Mouse (Mus musculus): ENCODE results near the gene Sept1. TPM values are rescaled to one million over a fixed set of nuclear protein-coding genes. Genes with fewer than 3 reads are reported as not detected.

The Sept1 gene
- polyA plus RNA-seq, 1 experiment from 2014 or later: 18.5 TPM

DNA sequence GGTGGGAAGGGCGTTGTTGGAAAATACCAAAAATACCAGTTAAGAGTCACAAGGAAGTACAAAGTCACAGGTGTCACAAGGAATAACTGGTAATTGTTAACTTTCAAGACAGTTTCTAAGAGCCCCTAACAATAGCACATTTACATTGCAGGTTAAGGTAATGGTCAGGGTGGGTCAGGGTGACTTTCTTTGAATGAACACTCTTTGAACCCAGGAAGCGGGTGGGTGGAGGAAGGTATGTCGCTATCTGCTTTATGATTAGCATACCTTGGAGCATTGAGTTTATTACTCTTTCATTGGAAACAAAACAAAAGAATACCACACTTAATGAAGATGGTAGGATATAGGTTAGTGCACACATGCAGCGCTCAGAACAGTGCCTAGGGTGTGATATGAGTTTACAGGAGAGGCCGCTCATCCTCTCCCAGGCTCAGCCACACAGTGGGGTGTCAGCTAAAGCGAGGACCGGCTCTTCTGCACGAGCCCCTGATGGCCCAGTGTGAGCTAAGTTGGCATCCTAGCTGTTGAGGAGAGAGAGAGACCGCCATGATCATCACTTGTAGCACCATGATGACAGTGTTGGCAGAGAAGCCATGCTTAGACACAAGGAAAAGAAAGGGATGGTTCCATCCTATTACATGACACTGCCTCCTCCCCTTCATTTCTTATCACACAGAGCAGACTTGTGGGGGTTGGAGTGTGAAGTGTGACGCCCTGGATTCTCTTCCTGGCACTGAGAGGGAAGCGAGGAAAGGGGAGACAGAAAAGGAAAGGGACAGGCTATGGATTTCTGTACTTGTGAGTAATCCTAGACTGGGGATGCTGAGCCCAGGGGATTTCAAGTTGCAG, 7.6 kb downstream of the Sept1 start:
- 84% methylated on average over 11 of the region's 11 CpGs for WGBS
- H3K9me3 ChIP-seq (ENCODE audit: control insufficient read depth, low read length): no peaks in the 10 kb centered on the region
- no peak overlapping the region for H3K9ac ChIP-seq (ENCODE audit: low read depth, low read length)
- H3K4me2 ChIP-seq (replicated peaks; ENCODE audit: low read depth, low read length): no peak overlapping the region
- H3K4me1 ChIP-seq (ENCODE audit: control insufficient read depth, insufficient read depth, low read length): 0 out of 2 replicates have a peak, but pooled peaks cover 3% of the 10 kb centered on the region
- no peaks in the 10 kb centered on the region for H3K27me3 ChIP-seq (ENCODE audit: control insufficient read depth, insufficient read depth, low read length)
- ATAC-seq (ENCODE audit: low FRiP score, low TSS enrichment): no peak
- no peak overlapping the region for H3K4me3 ChIP-seq (ENCODE audit: low read length)
- peaks cover 14% of the 10 kb centered on the region for H3K36me3 ChIP-seq (ENCODE audit: control insufficient read depth, insufficient read depth, low read length)
- H3K27ac ChIP-seq (ENCODE audit: low read depth, low read length): no peak overlapping the region

GRCm38 (mm10) chr7:127224616-127225015, 8.3 kb downstream of the Sept1 start:
- no peak overlapping the region for H3K4me3 ChIP-seq (ENCODE audit: low read length)
- H3K36me3 ChIP-seq (ENCODE audit: control insufficient read depth, insufficient read depth, low read length): peaks cover 7% of the 10 kb centered on the region; the same call in 1 of the 2 replicates
- H3K9ac ChIP-seq (ENCODE audit: low read depth, low read length): no peak overlapping the region
- no peak overlapping the region for H3K4me2 ChIP-seq (replicated peaks; ENCODE audit: low read depth, low read length)
- no peaks in the 10 kb centered on the region for H3K9me3 ChIP-seq (ENCODE audit: control insufficient read depth, low read length)
- H3K4me1 ChIP-seq (ENCODE audit: control insufficient read depth, insufficient read depth, low read length): no peaks in the 10 kb centered on the region
- no peak overlapping the region for H3K27ac ChIP-seq (ENCODE audit: low read depth, low read length)
- WGBS: 84% methylated on average over 6 of the region's 6 CpGs
- no peak for ATAC-seq (ENCODE audit: low FRiP score, low TSS enrichment)
- no peaks in the 10 kb centered on the region for H3K27me3 ChIP-seq (ENCODE audit: control insufficient read depth, insufficient read depth, low read length)

DNA sequence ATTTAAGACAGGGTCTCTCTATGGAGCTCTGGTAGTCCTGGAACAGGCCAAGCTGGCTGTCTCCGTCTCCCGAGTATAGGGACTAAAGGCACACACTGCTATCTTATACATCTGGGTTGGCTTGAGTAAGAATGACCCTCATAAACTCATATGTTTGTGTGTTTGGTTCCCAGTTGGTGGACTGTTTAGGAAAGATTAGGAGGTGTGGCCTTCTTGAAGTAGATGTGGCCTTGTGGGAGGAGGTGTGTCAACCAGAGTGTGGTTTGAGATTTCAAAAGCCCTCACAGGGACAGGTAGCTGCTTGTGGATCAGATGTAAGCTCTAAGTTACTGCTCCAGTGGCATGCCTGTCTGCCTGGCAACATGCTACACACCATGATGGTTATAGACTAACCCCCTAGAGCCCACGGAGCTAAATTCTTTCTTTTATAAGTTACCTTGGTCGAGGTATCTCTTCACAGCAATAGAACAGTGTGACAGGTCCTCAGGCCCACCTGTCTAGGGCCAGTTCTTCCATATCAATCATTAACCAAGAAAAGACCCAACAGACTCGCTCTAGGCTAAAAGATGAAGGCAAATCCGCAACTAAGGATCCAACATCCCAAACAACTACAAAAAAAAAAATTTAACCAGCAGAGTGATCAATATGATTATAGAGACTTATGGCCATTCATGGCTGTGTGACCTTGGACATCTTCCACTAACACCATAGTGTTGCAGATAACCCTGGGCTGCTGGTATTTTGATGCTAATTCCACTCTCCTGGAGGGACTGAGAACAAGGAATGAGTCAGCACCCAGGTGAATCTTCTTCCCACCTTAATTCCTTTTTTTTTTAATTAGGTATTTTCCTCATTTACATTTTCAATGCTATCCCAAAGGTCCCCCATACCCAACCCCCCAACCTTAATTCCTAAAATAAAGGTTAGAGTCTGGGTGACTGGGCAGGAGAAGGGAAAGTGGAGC, 9.1 kb downstream of the Sept1 start:
- Histone ChIP-seq H3K4me3 (ENCODE audit: low read length) (no peak overlapping the region), H3K27me3 (ENCODE audit: control insufficient read depth, insufficient read depth, low read length) (no peaks in the 10 kb centered on the region), H3K9me3 (ENCODE audit: control insufficient read depth, low read length) (no peaks in the 10 kb centered on the region), H3K27ac (ENCODE audit: low read depth, low read length) (no peak overlapping the region), H3K9ac (ENCODE audit: low read depth, low read length) (no peak overlapping the region), H3K4me2 (replicated peaks; ENCODE audit: low read depth, low read length) (no peak overlapping the region), H3K36me3 (ENCODE audit: control insufficient read depth, insufficient read depth, low read length) (no peaks in the 10 kb centered on the region), H3K4me1 (ENCODE audit: control insufficient read depth, insufficient read depth, low read length) (no peaks in the 10 kb centered on the region)
- 84% methylated on average over 6 of the region's 6 CpGs for WGBS
- ATAC-seq (ENCODE audit: low FRiP score, low TSS enrichment): no peak

GRCm38 (mm10) chr7:127223106-127223505, 9.8 kb downstream of the Sept1 start:
- no peak overlapping the region for H3K27ac ChIP-seq (ENCODE audit: low read depth, low read length)
- 95% methylated on average over 3 of the region's 3 CpGs for WGBS

DNA sequence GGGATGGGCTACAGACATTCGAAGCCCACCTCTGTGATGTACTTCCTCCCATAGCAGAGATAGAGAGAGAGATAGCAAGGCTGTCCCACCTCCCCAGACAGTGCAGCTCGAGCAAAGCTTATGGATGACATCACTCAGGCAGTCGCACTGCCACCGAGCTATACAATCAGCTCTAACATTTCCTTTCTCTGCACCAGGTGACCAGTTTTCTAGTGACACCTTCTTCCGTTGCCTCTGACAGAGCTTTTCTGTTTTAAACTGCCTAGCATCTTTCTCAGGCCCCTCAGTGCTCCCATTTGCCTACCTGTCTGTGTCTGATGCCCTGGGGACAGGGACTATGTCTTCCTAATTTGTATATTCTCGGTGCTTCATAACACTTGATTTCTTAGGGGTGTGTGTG, 12.5 kb downstream of the Sept1 start:
- H3K4me3 ChIP-seq (ENCODE audit: low read length): no peak overlapping the region
- no peaks in the 10 kb centered on the region for H3K4me1 ChIP-seq (ENCODE audit: control insufficient read depth, insufficient read depth, low read length)
- no peaks in the 10 kb centered on the region for H3K27me3 ChIP-seq (ENCODE audit: control insufficient read depth, insufficient read depth, low read length)
- no peak for ATAC-seq (ENCODE audit: low FRiP score, low TSS enrichment)
- no peaks in the 10 kb centered on the region for H3K9me3 ChIP-seq (ENCODE audit: control insufficient read depth, low read length)
- H3K9ac ChIP-seq (ENCODE audit: low read depth, low read length): no peak overlapping the region
- 82% methylated on average over 6 of the region's 6 CpGs for WGBS
- H3K36me3 ChIP-seq (ENCODE audit: control insufficient read depth, insufficient read depth, low read length): no peaks in the 10 kb centered on the region
- H3K27ac ChIP-seq (ENCODE audit: low read depth, low read length): no peak overlapping the region
- H3K4me2 ChIP-seq (replicated peaks; ENCODE audit: low read depth, low read length): no peak overlapping the region

More at GRCm38 (mm10) chr7:127223106-127223505, 9.8 kb downstream of the Sept1 start:
- Histone ChIP-seq H3K36me3 (ENCODE audit: control insufficient read depth, insufficient read depth, low read length) (no peaks in the 10 kb centered on the region), H3K4me1 (ENCODE audit: control insufficient read depth, insufficient read depth, low read length) (no peaks in the 10 kb centered on the region), H3K9me3 (ENCODE audit: control insufficient read depth, low read length) (no peaks in the 10 kb centered on the region), H3K27me3 (ENCODE audit: control insufficient read depth, insufficient read depth, low read length) (no peaks in the 10 kb centered on the region), H3K4me2 (replicated peaks; ENCODE audit: low read depth, low read length) (no peak overlapping the region), H3K4me3 (ENCODE audit: low read length) (no peak overlapping the region), H3K9ac (ENCODE audit: low read depth, low read length) (no peak overlapping the region)
- ATAC-seq (ENCODE audit: low FRiP score, low TSS enrichment): no peak

DNA sequence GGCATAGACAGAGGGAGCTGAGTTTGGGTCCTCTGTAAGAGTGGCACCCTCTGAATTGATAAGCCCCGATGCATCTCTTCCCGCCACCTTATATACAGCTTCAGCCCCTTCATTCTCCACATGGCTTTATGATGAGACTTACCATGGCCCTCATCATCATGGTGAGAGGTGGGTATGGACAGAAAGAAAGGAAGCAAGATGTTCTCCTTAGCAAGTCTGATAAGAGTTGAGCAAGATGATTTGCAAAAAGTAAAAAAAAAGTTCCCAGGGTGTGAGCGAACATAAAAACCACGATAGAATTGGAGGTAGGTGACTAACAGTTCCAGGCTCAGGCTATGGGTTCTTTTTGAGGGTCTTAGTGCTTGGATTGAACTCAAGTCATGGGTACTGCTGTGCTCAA, 14.3 kb downstream of the Sept1 start:
- Histone ChIP-seq H3K4me1 (ENCODE audit: control insufficient read depth, insufficient read depth, low read length) (0 out of 2 replicates have a peak, but pooled peaks cover 4% of the 10 kb centered on the region), H3K27me3 (ENCODE audit: control insufficient read depth, insufficient read depth, low read length) (no peaks in the 10 kb centered on the region), H3K9me3 (ENCODE audit: control insufficient read depth, low read length) (no peaks in the 10 kb centered on the region), H3K4me2 (replicated peaks; ENCODE audit: low read depth, low read length) (no peak overlapping the region), H3K9ac (ENCODE audit: low read depth, low read length) (no peak overlapping the region), H3K27ac (ENCODE audit: low read depth, low read length) (no peak overlapping the region), H3K4me3 (ENCODE audit: low read length) (no peak overlapping the region), H3K36me3 (ENCODE audit: control insufficient read depth, insufficient read depth, low read length) (no peaks in the 10 kb centered on the region)
- no peak for ATAC-seq (ENCODE audit: low FRiP score, low TSS enrichment)
- 96% methylated on average over 4 of the region's 4 CpGs for WGBS

GRCm38 (mm10) chr7:127217901-127218642, 14.9 kb downstream of the Sept1 start:
- WGBS: 77% methylated on average over 10 of the region's 10 CpGs
- H3K9ac ChIP-seq (ENCODE audit: low read depth, low read length): no peak overlapping the region
- H3K4me2 ChIP-seq (replicated peaks; ENCODE audit: low read depth, low read length): no peak overlapping the region
- no peak overlapping the region for H3K27ac ChIP-seq (ENCODE audit: low read depth, low read length)
- 0 out of 2 replicates have a peak, but pooled peaks cover 4% of the 10 kb centered on the region for H3K4me1 ChIP-seq (ENCODE audit: control insufficient read depth, insufficient read depth, low read length)
- no peaks in the 10 kb centered on the region for H3K9me3 ChIP-seq (ENCODE audit: control insufficient read depth, low read length)
- H3K36me3 ChIP-seq (ENCODE audit: control insufficient read depth, insufficient read depth, low read length): no peaks in the 10 kb centered on the region
- no peaks in the 10 kb centered on the region for H3K27me3 ChIP-seq (ENCODE audit: control insufficient read depth, insufficient read depth, low read length)
- H3K4me3 ChIP-seq (ENCODE audit: low read length): no peak overlapping the region
- ATAC-seq (ENCODE audit: low FRiP score, low TSS enrichment): no peak

DNA sequence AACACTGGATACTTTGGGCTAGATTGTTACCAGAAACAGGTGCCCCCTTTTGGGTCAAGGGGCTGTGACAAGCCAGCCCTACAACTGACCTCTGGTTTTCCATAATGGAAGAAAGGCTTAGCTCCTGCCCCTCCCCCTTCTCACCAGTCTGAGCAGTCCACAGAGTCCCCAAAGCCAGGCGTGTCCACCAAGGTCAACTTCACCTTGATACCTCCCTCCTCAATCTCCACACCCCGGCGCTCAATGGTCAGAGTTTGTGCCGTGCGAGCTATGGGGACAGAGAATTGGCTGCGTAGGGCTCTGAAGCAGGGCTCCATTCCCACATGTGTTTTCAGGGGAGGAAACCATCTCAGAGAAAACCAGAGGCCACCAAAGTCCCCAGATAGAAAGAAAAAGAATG, 15.5 kb downstream of the Sept1 start:
- H3K9me3 ChIP-seq (ENCODE audit: control insufficient read depth, low read length): no peaks in the 10 kb centered on the region
- 88% methylated on average over 6 of the region's 6 CpGs for WGBS
- H3K4me3 ChIP-seq (ENCODE audit: low read length): no peak overlapping the region
- no peaks in the 10 kb centered on the region for H3K27me3 ChIP-seq (ENCODE audit: control insufficient read depth, insufficient read depth, low read length)
- no peaks in the 10 kb centered on the region for H3K36me3 ChIP-seq (ENCODE audit: control insufficient read depth, insufficient read depth, low read length)
- H3K27ac ChIP-seq (ENCODE audit: low read depth, low read length): no peak overlapping the region
- H3K4me1 ChIP-seq (ENCODE audit: control insufficient read depth, insufficient read depth, low read length): 0 out of 2 replicates have a peak, but pooled peaks cover 4% of the 10 kb centered on the region
- no peak overlapping the region for H3K4me2 ChIP-seq (replicated peaks; ENCODE audit: low read depth, low read length)
- no peak overlapping the region for H3K9ac ChIP-seq (ENCODE audit: low read depth, low read length)
- no peak for ATAC-seq (ENCODE audit: low FRiP score, low TSS enrichment)

Measured in kidney, embryonic 14.5 days (tissue).